24 mouse cellular contexts compared by ENCODE assay signal in the genomic region with DNA sequence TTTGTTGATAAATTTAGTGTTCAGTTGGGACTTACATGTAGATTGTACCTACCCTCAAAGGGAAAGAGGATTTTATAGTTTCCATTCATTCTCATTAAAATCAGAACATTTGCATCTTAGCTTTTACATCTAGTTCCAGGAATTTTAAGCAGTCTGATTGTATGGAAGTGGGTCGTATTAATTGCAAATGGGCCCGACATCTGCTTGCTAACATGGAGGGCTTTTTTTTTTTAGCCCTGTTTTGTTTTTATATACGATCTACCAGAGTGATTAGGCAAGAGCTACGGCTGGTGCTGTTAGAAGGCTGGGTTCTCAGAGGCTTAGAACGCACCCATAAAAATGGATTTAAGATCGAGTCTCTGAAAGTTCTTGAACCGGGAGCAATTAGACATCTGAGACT.
DNase-seq lines count a peak whose midpoint lies in the region; ATAC-seq and TF ChIP-seq lines count a peak whose summit lies in the region.
"Had no signal": no experiment of that assay in that cellular context is flagged by ENCODE, and none has a peak within 500 bp of the region (broad histone marks: within the 10 kb centered on the region; RNA-seq: fewer than 3 reads in every experiment).

No protein-coding gene starts in this region.

- no peak overlapping the region for H3K4me3 ChIP-seq in forebrain, embryonic 15.5 days
- H3K4me3 ChIP-seq in forebrain, embryonic 12.5 days (replicated peaks) = no peak overlapping the region
- H3K4me3 ChIP-seq in layer of hippocampus, adult 2 months = no peak overlapping the region
- H3K4me3 ChIP-seq: embryonic facial prominence, embryonic 10.5 days; embryonic facial prominence, embryonic 13.5 days; erythroblast, embryonic 14.5 days; heart, embryonic 12.5 days; heart, embryonic 15.5 days had no signal

- 0 out of 2 replicates have a peak overlapping the region, but pooled peaks have one; percentile 7 for H3K4me2 ChIP-seq in forebrain, embryonic 15.5 days (replicated peaks)
- no peak overlapping the region for H3K4me2 ChIP-seq in forebrain, embryonic 12.5 days
- H3K4me2 ChIP-seq: embryonic facial prominence, embryonic 13.5 days; heart, embryonic 12.5 days; heart, embryonic 15.5 days; hindbrain, embryonic 14.5 days had no signal

- peak overlapping the region; percentile 76 for H3K27ac ChIP-seq in forebrain, embryonic 15.5 days (replicated peaks)
- H3K27ac ChIP-seq in forebrain, embryonic 12.5 days = no peak overlapping the region
- H3K27ac ChIP-seq in layer of hippocampus, adult 2 months = peak overlapping the region; percentile 53; the same call in 1 of the 2 replicates
- H3K27ac ChIP-seq: embryonic facial prominence, embryonic 10.5 days; embryonic facial prominence, embryonic 13.5 days; heart, embryonic 15.5 days; hindbrain, embryonic 14.5 days had no signal

- H3K4me1 ChIP-seq in forebrain, embryonic 15.5 days = peaks cover 68% of the 10 kb centered on the region
- peaks cover 61% of the 10 kb centered on the region for H3K4me1 ChIP-seq in forebrain, embryonic 12.5 days

- DNase-seq in layer of hippocampus, adult 2 months (ENCODE audit: low spot score in 2 of 2) = no peak
- no peak for DNase-seq in layer of hippocampus, postnatal 10 days (ENCODE audit: low spot score in 2 of 2)
- DNase-seq in brain, embryonic 14.5 days (ENCODE audit: low read depth) = peak; percentile 85
- DNase-seq in frontal cortex, postnatal 25 days (ENCODE audit: low spot score in 2 of 2) = no peak
- DNase-seq: adrenal gland, postnatal 14 days; cerebellum, adult 11-12 months; cerebellum, adult 8-10 months; cerebellum, postnatal 10 days; cerebellum, postnatal 36 days; embryo, embryonic 11 days; gastrocnemius, postnatal 25 days; heart, adult 18-20 months; heart, postnatal 10 days; heart, postnatal 36 days had no signal

- WGBS in forebrain, embryonic 15.5 days = 17% methylated on average over 7 of the region's 7 CpGs
- WGBS in forebrain, embryonic 12.5 days = 53% methylated on average over 7 of the region's 7 CpGs

- H3K9me3 ChIP-seq in forebrain, embryonic 15.5 days = no peaks in the 10 kb centered on the region
- no peaks in the 10 kb centered on the region for H3K9me3 ChIP-seq in forebrain, embryonic 12.5 days
- H3K9me3 ChIP-seq: embryonic facial prominence, embryonic 10.5 days; embryonic facial prominence, embryonic 13.5 days; heart, embryonic 12.5 days; heart, embryonic 15.5 days had no signal

- H3K27me3 ChIP-seq in forebrain, embryonic 15.5 days = no peaks in the 10 kb centered on the region
- peaks cover 35% of the 10 kb centered on the region for H3K27me3 ChIP-seq in forebrain, embryonic 12.5 days
- H3K27me3 ChIP-seq: embryonic facial prominence, embryonic 13.5 days; heart, embryonic 12.5 days; heart, embryonic 15.5 days had no signal

- no peak overlapping the region for H3K9ac ChIP-seq in forebrain, embryonic 15.5 days (replicated peaks)
- H3K9ac ChIP-seq in forebrain, embryonic 12.5 days = no peak overlapping the region
- H3K9ac ChIP-seq: embryonic facial prominence, embryonic 13.5 days; heart, embryonic 12.5 days; heart, embryonic 15.5 days; hindbrain, embryonic 14.5 days had no signal

- H3K36me3 ChIP-seq in forebrain, embryonic 15.5 days = no peaks in the 10 kb centered on the region
- H3K36me3 ChIP-seq in forebrain, embryonic 12.5 days (replicated peaks) = no peaks in the 10 kb centered on the region
- H3K36me3 ChIP-seq: embryonic facial prominence, embryonic 10.5 days; embryonic facial prominence, embryonic 13.5 days; heart, embryonic 12.5 days; heart, embryonic 15.5 days had no signal

- ATAC-seq in forebrain, embryonic 15.5 days (replicated peaks) = no peak
- no peak for ATAC-seq in forebrain, embryonic 12.5 days (ENCODE audit: low FRiP score)
- ATAC-seq: CD4-positive, CD25-positive, alpha-beta regulatory T cell, adult 4 months; intestine, postnatal 0 days had no signal

- TF ChIP-seq POLR2A in brain, embryonic 14.5 days (IDR thresholded peaks at IDR 0.05; ENCODE audit: borderline replicate concordance, extremely low read depth, insufficient read depth, insufficient read length, poor library complexity, severe bottlenecking) = no peak

- no peak for TF ChIP-seq CTCF in layer of hippocampus, adult 2 months (conservative IDR thresholded peaks at IDR 0.05)
- no peak for TF ChIP-seq CTCF in brain, embryonic 14.5 days (IDR thresholded peaks at IDR 0.05; ENCODE audit: borderline replicate concordance, extremely low read depth, insufficient read depth, insufficient read length)
